Mouse (Mus musculus) limb, embryonic 10.5 days (tissue): Measurements from ENCODE around the gene Slc12a5. TPM values are rescaled to one million over a fixed set of nuclear protein-coding genes. Genes with fewer than 3 reads are reported as not detected.

ENCODE experiments used
- DNase-seq: peaks from one replicate; pipeline ENCODE4 v3.0.0-alpha.2; 2017; ENCODE audit warnings: low spot score
- H3K27ac ChIP-seq: fragments of 300-500 bp; sonication (generic); 2 replicates; pipeline ENCODE4 v1.5.1; 2016; ENCODE audit warnings: mild to moderate bottlenecking
- H3K27me3 ChIP-seq: fragments of 300-500 bp; sonication (generic); 2 replicates; pipeline ENCODE4 v1.6.1; 2016; ENCODE audit warnings: low read depth, mild to moderate bottlenecking; ENCODE audit not compliant: poor library complexity, severe bottlenecking
- H3K36me3 ChIP-seq: fragments of 300-500 bp; sonication (generic); 2 replicates; pipeline ENCODE4 v1.6.1; 2016; ENCODE audit warnings: mild to moderate bottlenecking, moderate library complexity
- H3K4me1 ChIP-seq: fragments of 300-500 bp; sonication (generic); 2 replicates; pipeline ENCODE4 v1.6.1; 2016
- H3K4me3 ChIP-seq: fragments of 300-500 bp; sonication (generic); 2 replicates; pipeline ENCODE4 v1.5.1; 2016; ENCODE audit warnings: mild to moderate bottlenecking, moderate library complexity
- H3K9me3 ChIP-seq: fragments of 300-500 bp; sonication (generic); replicated peaks from 2 replicates; pipeline ENCODE4 v1.6.1; 2016; ENCODE audit warnings: mild to moderate bottlenecking
- WGBS: fragments of 180-500 bp; shearing (Covaris S2); methylation state at CpG from one replicate; pipeline ENCODE4 v1.1.7; 2016; 5-methylcytosine and 5-hydroxymethylcytosine counted together
- polyA plus RNA-seq: library from polyadenylated mRNA; unstranded; fragments of >200 nt; fragmentation: Nextera tagmentation; extraction: Ambion mirVana; gene quantifications from 2 replicates; pipeline ENCODE4 v1.2.1, GENCODE M21; 2016

Gene Slc12a5
- polyA plus RNA-seq, 1 experiment from 2014 or later, result 0.83 TPM

- no peaks in the 10 kb centered on the region for H3K36me3 ChIP-seq
- peaks cover 33% of the 10 kb centered on the region for H3K4me1 ChIP-seq
- DNase-seq, result no peak
- H3K4me3 ChIP-seq, result no peak overlapping the region
- H3K9me3 ChIP-seq, result no peaks in the 10 kb centered on the region
- WGBS, result 43% methylated on average over 13 of the region's 13 CpGs
- H3K27me3 ChIP-seq, result peaks cover 90% of the 10 kb centered on the region
- H3K27ac ChIP-seq, result no peak overlapping the region
These were observed 8.2 kb upstream of the Slc12a5 start for GRCm38 (mm10) chr2:164952448-164952847.

- Histone ChIP-seq H3K4me1 (peaks cover 26% of the 10 kb centered on the region), H3K27ac (no peak overlapping the region), H3K27me3 (peaks cover 83% of the 10 kb centered on the region), H3K4me3 (no peak overlapping the region), H3K36me3 (no peaks in the 10 kb centered on the region), H3K9me3 (no peaks in the 10 kb centered on the region)
- peak; percentile 92 for DNase-seq
- WGBS, result 2% methylated on average over 21 of the region's 21 CpGs
These were observed 7.4 kb upstream of the Slc12a5 start for GRCm38 (mm10) chr2:164953224-164953623.

GRCm38 (mm10) chr2:164955725-164956124 is 4.9 kb upstream of the Slc12a5 start:
- Histone ChIP-seq H3K27ac (no peak overlapping the region), H3K9me3 (no peaks in the 10 kb centered on the region), H3K27me3 (peaks cover 58% of the 10 kb centered on the region), H3K36me3 (no peaks in the 10 kb centered on the region), H3K4me3 (no peak overlapping the region), H3K4me1 (peaks cover 17% of the 10 kb centered on the region)
- no peak for DNase-seq
- 74% methylated on average over 4 of the region's 4 CpGs for WGBS

GRCm38 (mm10) chr2:164956195-164956594 is 4.4 kb upstream of the Slc12a5 start:
- no peak for DNase-seq
- Histone ChIP-seq H3K4me1 (peaks cover 22% of the 10 kb centered on the region), H3K36me3 (no peaks in the 10 kb centered on the region), H3K27me3 (peaks cover 53% of the 10 kb centered on the region), H3K9me3 (no peaks in the 10 kb centered on the region), H3K4me3 (no peak overlapping the region), H3K27ac (no peak overlapping the region)
- 60% methylated on average over 5 of the region's 5 CpGs for WGBS

GRCm38 (mm10) chr2:164957548-164958315 is 2.9 kb upstream of the Slc12a5 start:
- Histone ChIP-seq H3K4me3 (no peak overlapping the region), H3K27me3 (peaks cover 44% of the 10 kb centered on the region), H3K9me3 (no peaks in the 10 kb centered on the region), H3K27ac (no peak overlapping the region), H3K4me1 (peaks cover 29% of the 10 kb centered on the region), H3K36me3 (no peaks in the 10 kb centered on the region)
- WGBS, result 76% methylated on average over 9 of the region's 9 CpGs
- DNase-seq, result no peak

GRCm38 (mm10) chr2:164961506-164962182 is 1.0 kb downstream of the Slc12a5 start:
- Histone ChIP-seq H3K9me3 (no peaks in the 10 kb centered on the region), H3K4me1 (peaks cover 21% of the 10 kb centered on the region), H3K36me3 (no peaks in the 10 kb centered on the region), H3K27ac (no peak overlapping the region), H3K4me3 (peak overlapping the region; percentile 73), H3K27me3 (peaks cover 52% of the 10 kb centered on the region)
- 11% methylated on average over 17 of the region's 17 CpGs for WGBS
- peak; percentile 83 for DNase-seq

GRCm38 (mm10) chr2:164962183-164962580 is 1.6 kb downstream of the Slc12a5 start:
- no peak overlapping the region for H3K4me3 ChIP-seq
- no peak overlapping the region for H3K27ac ChIP-seq
- H3K27me3 ChIP-seq, result peaks cover 52% of the 10 kb centered on the region
- H3K9me3 ChIP-seq, result no peaks in the 10 kb centered on the region
- H3K36me3 ChIP-seq, result no peaks in the 10 kb centered on the region
- 51% methylated on average over 7 of the region's 7 CpGs for whole genome bisulfite sequencing
- no peak for DNase-seq
- peaks cover 21% of the 10 kb centered on the region for H3K4me1 ChIP-seq

- Histone ChIP-seq H3K36me3 (no peaks in the 10 kb centered on the region), H3K4me3 (no peak overlapping the region), H3K4me1 (peaks cover 37% of the 10 kb centered on the region), H3K9me3 (no peaks in the 10 kb centered on the region), H3K27ac (no peak overlapping the region), H3K27me3 (peaks cover 72% of the 10 kb centered on the region)
- WGBS, result 50% methylated on average over 9 of the region's 9 CpGs
- no peak for DNase-seq
These were observed 3.8 kb downstream of the Slc12a5 start for GRCm38 (mm10) chr2:164964242-164964894.

GRCm38 (mm10) chr2:164964981-164965380 is 4.4 kb downstream of the Slc12a5 start:
- H3K4me1 ChIP-seq, result peaks cover 43% of the 10 kb centered on the region
- H3K27me3 ChIP-seq, result peaks cover 78% of the 10 kb centered on the region
- no peaks in the 10 kb centered on the region for H3K36me3 ChIP-seq
- H3K27ac ChIP-seq, result no peak overlapping the region
- WGBS, result 91% methylated on average over 1 of the region's 1 CpGs
- DNase-seq, result no peak
- H3K9me3 ChIP-seq, result no peaks in the 10 kb centered on the region
- H3K4me3 ChIP-seq, result no peak overlapping the region

GRCm38 (mm10) chr2:164966381-164966780 is 5.8 kb downstream of the Slc12a5 start:
- H3K27me3 ChIP-seq, result peaks cover 92% of the 10 kb centered on the region
- H3K9me3 ChIP-seq, result no peaks in the 10 kb centered on the region
- peaks cover 43% of the 10 kb centered on the region for H3K4me1 ChIP-seq
- WGBS, result 19% methylated on average over 8 of the region's 8 CpGs
- no peak overlapping the region for H3K4me3 ChIP-seq
- peak; percentile 79 for DNase-seq
- H3K27ac ChIP-seq, result no peak overlapping the region
- no peaks in the 10 kb centered on the region for H3K36me3 ChIP-seq

GRCm38 (mm10) chr2:164967193-164967592 is 6.6 kb downstream of the Slc12a5 start:
- H3K27ac ChIP-seq, result no peak overlapping the region
- H3K4me3 ChIP-seq, result no peak overlapping the region
- peaks cover 99% of the 10 kb centered on the region for H3K27me3 ChIP-seq
- H3K9me3 ChIP-seq, result no peaks in the 10 kb centered on the region
- 18% methylated on average over 6 of the region's 6 CpGs for WGBS
- peaks cover 39% of the 10 kb centered on the region for H3K4me1 ChIP-seq
- H3K36me3 ChIP-seq, result no peaks in the 10 kb centered on the region
- DNase-seq, result no peak

GRCm38 (mm10) chr2:164967761-164968440 is 7.3 kb downstream of the Slc12a5 start:
- 2% methylated on average over 63 of the region's 65 CpGs for whole genome bisulfite sequencing
- DNase-seq, result no peak
- no peaks in the 10 kb centered on the region for H3K36me3 ChIP-seq
- peak overlapping the region; percentile 45 for H3K4me3 ChIP-seq
- H3K27me3 ChIP-seq, result peaks cover 99% of the 10 kb centered on the region
- no peaks in the 10 kb centered on the region for H3K9me3 ChIP-seq
- H3K4me1 ChIP-seq, result peaks cover 42% of the 10 kb centered on the region
- H3K27ac ChIP-seq, result no peak overlapping the region
